Mouse (Mus musculus): ENCODE data around the gene Rnf217.

- TF ChIP-seq CTCF (IDR thresholded peaks at IDR 0.05; ENCODE audit: extremely low read depth, insufficient read depth, insufficient read length, insufficient replicate concordance) (no peak), POLR2A (IDR thresholded peaks at IDR 0.05; ENCODE audit: low read depth, low read length) (no peak)
Measured at GRCm38 (mm10) chr10:31608441-31609065, 431 bp downstream of the Rnf217 start.

All from spleen, adult 2 months (tissue).